Mouse (Mus musculus): Measurements from ENCODE around the gene Bco1.

Bco1 gene

DNA sequence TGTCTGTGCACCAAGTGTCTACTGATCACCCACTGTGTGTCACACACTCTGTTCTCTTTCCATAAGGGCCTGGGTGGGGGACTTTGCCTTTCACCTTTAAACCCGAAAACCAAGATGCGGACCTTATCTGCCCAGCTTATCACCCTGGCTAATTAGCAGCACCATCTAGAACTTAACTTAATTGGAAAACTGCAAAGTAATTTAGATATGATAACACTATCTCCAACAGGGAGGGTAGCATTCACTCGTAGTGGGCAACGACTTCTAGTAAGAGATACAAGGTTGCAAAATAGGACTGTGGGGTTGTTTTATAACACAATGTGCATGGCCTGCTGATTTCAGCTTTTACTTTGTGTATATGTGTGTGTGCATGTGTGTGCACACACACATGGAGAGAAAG is 5.9 kb upstream of the Bco1 start:
- no peak for DNase-seq (ENCODE audit: low read depth, low spot score)

DNA sequence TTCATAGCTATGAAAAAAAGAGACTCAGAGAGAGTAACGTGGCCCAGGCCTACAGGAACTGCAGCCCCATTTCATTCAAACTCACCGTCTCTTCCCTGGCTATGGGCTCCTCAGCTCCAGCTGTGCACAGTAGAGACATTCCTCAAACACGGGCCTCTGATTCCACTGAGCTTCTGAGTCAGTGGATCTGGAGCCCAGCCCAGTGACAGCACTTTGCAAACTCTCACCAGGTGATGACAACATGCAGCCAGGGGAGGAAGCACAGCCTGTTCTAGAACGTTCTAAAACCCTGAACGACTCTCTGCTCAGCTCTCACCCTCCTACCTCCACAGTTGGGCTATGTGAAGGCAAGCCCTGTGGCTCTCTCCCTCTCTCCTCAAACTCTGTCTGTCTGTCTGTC is 1.6 kb upstream of the Bco1 start:
- no peak for DNase-seq (ENCODE audit: low read depth, low spot score)

DNA sequence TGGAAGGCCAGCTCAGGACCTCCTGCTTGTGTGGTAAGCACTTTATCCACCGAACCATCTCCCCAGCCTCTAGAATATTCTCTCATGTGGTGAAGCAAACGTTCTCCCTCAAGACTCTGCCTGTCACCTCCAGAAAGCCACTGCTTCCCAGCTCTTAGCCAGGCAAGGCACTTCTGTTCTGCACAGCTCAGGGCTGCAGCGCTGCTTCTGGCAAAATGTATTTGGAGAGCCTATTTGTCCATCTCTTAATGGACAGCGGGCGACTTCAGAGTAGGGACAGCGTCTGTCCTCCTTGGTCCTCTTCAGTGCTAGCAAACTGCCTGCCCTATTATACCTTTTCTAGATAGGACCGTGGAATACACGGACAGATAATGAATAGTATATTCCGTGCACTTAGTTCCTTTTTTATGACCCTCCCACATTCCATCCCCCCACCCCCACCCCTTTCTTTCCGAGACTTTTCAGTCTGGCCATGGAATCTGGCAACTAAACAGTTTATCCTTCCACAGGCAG is 1.5 kb downstream of the Bco1 start:
- DNase-seq (ENCODE audit: low read depth, low spot score) = no peak

DNA sequence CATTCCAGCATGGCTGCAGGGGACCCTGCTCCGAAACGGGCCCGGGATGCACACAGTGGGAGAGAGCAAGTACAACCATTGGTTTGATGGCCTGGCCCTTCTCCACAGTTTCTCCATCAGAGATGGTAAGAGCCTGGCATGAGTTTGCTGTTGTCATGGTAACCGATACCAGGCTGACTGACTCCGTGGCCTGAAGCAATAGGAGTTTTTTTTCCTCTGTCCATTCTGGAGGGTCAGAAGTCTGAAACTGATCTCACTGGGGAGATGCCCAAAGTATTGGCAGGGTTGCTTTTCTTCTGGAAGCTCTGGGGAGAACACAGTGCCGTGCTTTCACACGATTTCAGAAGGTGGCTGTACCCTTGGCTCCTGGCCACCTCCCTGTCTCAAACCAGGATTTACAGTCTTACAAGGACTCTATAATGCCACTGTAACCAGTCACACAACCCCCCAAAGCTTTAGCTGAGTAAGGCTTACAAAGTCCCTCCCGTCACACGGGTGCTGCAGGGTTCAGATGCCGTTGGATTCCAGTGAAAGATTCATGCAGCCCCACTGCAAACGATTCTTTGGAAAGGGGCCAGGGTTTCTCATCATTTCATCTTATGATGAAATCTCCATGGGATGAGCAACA is 2.0 kb downstream of the Bco1 start:
- no peak for DNase-seq (ENCODE audit: low read depth, low spot score)

DNA sequence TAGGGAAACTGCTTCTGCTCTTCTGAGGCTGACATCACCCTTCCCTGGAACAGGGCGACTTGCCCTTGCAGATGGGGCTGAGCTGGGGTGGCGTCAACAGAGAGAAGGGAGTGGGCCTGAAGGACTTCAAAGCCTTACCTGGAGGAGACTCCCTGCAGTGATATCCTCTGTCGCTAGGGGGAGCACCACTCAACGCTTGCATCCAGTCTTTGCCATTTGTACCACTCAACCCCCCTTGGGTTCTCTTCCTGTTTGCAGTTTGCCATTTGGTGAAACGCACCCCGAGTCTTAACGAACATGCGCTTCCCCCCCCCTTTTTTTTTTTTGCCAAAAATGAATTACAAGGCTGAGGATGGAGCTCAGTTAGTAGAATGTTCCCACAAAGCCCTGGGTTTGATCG is 11.9 kb downstream of the Bco1 start:
- peak; percentile 30 for DNase-seq (ENCODE audit: low read depth, low spot score)

DNA sequence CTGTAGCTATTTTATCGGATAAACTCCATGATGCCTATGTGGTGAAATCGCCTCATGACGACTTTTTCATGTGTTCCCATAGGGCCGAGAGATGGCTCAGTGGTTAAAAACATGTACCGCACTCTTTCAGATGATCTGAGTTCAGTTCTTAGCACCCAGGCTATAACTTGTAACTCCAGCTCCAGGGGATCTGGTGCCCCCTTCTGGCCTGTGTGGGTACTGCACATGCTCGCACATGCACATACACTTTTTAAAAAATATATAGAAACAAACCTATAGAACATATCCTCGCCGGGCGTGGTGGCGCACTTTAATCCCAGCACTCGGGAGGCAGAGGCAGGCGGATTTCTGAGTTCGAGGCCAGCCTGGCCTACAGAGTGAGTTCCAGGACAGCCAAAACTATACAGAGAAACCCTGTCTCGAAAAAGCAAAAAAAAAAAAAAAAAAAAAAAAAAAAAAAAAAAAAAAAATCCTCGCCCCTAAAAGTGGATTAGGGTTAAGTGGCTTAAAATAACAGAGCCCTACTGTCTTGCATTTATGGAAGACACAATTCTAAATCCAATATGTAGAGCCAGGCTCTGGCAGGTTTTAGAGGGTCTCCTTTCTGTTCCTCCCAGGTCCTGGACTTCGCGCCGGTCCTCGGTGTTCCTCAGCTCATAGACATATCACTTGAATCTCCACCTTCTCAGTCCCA is 13.5 kb downstream of the Bco1 start:
- DNase-seq (ENCODE audit: low read depth, low spot score) = no peak

DNA sequence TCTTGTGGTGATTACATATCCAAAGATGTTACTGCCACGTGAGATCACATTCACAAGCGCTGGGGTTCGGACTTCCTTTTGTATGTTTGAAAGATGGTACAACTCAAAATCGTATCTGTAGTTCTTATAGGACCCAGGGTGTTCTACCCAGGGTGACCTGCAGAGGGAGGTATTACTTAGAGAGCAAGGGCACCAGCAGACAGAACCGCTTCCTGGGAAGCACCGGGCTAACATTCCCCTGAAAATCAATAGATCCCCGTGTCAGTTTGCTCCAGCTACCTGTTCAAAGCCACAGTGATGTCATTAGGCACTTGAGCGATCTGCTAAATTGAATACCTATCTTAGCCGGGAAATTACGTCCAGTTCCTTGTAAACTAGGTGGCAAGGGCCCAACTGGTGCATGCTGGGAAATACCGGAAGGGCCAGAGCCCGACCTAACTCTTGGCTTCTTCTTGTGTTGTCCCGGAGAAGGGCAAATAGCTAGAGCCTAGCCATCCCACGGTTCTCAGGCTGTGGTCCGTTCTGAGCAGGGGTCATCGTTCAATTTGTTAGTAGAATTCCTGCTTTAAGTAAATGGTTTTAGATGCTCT is 14.2 kb downstream of the Bco1 start:
- peak; percentile 13 for DNase-seq (ENCODE audit: low read depth, low spot score)

DNA sequence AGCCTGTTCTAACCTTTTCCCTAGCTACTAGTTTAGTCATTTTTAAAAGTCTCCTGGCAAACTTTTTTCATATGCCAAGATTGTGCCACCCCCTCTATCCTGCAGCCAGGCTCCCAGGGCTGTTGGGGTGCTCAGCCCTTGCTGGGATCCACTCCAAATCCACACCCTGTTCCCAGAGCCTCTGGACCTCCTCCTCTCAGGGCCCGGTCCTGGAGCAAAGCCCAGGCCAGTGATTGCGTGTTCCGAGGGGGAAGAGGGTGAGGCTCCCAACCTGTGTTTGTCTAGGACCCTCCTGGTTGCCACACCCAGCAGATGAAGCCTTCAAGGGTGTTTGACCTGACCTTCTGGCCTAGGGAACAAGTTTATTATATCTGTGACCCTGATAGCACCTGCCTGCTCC is 16.0 kb downstream of the Bco1 start:
- DNase-seq (ENCODE audit: low read depth, low spot score) = no peak

DNA sequence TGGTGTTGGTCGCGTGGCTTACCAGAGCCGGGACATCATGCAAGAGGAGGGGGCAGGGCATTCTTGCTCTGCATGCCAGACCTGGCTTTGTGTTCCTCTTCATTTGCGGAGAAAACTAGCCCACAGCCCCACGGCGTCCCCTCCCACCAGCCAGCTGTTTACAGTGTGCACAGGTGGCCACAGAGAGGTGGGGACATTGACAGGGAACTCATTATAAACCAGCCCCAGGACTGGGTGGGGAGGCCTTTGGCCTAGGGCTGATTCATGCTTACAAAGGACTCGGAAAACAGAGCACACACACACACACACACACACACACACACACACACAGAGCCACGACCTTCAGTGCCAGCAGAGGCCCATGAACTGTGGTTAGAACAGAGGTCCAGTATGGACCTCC is 16.6 kb downstream of the Bco1 start:
- DNase-seq (ENCODE audit: low read depth, low spot score) = no peak

DNA sequence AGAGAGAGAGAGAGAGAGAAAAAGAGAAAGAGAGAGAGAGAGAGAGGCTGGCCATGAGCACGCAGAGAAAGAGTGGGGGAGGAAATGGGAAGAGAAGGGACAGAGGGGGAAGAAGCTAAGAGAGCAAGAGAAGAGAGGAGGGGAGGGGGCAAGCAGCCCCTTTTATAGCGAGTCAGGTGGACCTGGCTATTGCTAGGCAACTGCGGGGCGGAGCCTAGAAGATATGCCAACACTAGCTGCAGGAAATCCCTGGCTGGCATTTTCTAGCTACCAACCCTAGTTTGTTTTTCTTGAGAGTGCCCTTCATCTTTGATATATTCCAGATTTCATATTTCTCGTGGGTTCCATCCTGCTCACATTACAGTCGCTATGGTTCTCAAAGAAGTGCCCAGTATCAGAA is 19.4 kb downstream of the Bco1 start:
- no peak for DNase-seq (ENCODE audit: low read depth, low spot score)

DNA sequence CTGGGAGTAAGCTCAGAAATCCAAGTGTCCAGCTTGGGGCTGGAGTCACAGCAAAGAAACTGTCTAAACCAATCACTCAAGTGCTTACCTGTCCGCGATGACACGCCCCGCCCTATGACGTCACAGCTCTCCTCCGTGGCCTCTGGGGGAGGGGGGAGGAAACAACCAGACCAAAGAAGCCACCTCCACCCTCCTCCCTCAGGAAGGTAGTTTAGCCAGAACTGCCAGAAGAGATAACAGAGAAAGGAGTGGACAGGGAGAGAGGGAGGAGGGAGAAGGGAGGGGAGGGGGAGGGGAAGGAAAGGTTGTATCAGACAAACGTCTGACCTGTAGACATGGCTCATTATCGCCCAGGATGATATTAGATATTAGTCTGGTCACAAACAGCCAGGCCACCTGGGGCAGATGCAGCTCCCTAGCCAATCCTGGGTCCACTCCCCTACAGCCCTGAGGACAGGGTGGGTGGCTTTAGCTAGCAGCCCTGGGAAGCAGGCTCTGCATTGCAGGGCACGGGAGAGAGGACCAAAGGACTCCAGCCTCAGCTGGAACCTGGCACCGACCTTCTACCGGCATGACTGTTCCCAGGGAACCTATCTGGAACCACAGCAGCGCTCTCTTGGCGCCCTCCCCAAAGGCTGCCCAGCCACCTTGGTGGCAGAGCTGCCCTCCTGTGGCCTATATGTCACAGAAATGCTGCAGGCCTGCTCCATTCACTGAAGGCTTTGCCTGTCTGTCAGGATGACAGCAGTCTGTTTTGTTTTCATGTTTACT is 20.2 kb downstream of the Bco1 start:
- no peak for DNase-seq (ENCODE audit: low read depth, low spot score)

DNA sequence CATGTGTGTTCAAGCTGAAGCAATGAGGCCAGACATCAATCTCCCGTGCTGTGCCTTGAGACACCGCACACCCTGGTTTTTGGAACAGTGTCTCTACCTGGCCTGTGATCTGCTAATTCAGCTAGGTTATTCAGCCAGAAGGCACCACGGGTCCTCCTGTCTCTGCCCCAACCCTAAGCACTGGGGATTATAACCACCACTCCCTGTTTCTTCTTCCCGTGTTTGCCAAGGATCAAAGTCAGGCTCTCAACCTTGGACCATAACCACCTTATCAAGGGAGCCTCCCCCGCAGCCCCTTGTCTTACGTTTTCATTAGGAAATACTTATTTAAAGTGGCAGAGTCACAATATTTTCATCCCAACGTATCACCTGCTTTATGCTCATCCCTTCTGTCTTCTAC is 20.9 kb downstream of the Bco1 start:
- DNase-seq (ENCODE audit: low read depth, low spot score) = no peak

DNA sequence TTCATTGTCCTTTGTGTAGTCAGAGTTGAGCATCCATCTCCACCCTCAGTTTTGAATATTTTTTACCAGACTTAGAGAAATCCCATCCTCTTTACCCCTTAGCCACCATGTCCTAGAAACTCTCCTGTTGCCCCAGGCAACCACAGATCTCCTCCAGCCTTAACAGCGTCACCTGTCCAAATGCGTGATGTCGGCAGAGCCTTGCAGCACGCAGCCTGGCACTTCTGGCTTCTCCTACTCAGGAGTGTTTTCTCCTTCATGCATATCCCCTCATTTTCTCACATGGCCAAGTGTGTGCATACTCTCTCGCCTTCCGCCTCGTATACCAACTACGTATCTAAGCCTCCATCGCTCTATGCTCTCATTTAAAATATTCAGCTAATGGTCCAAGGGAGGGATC is 22.8 kb downstream of the Bco1 start:
- DNase-seq (ENCODE audit: low read depth, low spot score) = no peak

DNA sequence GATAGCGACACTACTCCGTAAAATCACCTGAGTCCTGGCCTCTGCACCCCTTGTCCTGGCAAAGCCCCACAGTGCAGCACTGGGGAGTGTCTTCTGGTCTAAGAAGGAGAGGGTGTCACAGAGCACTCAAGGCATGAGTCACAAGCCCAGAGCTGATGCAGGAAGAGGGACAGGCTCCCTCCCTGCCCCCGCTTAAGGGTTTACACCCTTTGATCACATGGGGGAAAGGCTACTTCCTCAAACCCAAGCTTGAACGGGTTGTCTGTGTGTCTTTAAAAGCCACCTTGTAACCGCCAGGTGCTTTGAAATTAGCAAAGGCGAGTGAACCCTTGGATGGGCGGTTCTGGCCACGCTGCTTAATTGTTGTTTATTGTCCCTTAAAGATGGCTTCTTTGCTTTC is 25.6 kb downstream of the Bco1 start:
- no peak for DNase-seq (ENCODE audit: low read depth, low spot score)

DNA sequence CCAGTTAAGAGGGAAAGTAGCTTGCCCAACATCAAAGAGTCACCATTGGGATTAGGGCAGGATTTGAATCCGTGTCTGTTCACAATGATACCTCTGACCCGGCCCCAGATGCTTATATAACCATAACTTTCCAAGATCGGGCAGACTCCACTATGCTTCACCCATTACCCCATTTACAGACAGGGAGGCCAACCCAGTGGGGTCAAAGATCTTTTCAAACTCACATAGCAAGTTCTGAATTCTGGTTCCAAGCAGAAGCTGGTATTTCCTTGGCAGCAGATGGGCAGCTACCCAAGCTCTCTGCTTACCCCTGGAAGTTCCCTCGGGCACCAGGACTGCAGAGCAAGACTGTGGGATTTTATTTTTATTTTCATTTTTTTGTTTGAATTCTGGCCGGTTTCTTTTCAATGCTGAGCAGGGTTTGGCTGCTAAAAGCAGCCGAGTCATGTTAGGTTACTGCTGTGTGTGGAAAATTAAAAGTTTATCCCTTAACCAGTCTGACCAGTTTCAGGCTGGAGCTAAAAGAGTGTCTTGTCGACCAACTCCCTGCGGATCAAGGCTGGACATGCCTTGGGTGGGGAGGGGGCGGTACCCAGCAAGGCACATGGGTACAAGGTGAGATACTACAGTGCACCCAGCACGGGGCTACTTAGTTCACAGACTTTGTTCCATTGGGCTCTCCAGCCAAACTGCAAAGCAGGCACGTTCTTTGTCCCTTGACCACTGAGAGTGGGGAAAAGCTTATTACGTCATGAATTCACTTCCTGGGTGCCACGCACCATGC is 28.4 kb downstream of the Bco1 start:
- DNase-seq (ENCODE audit: low read depth, low spot score) = no peak

DNA sequence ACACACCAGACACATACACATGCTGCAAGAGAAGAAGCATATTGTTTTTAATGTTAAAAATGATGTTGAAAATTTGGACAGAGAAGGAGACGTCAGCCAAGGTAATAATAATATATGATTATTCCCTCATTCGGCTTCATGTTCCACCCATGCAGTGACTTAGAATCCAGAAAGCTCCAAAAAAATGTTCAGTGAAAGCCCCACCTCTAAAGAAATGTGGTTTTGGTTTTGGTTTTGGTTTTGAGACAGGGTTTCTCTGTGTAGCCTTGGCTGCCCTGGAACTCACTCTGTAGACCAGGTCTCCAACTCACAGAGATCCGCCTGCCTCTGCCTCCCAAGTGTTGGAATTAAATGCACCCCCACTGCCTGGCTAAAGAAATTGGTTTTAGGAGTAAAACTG is 30.2 kb downstream of the Bco1 start:
- no peak for DNase-seq (ENCODE audit: low read depth, low spot score)

DNA sequence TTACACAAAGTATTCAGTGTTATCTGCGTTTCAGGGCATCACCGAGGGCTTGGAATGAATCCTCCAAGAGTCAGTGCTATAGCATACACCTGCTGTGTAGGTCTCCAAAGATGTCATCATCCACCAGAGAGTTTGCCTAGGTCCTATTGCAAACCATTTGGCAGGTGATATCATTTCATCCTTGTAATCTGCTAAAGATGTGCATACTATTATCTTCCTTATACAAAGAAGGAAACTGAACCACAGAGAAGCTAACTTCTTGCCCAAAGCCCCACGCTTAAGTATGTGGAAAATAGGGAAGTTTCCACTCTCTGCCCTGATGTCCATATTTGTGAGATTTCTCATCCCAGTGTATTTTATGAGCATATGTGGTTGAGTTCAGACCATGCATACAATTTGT is 30.8 kb downstream of the Bco1 start:
- DNase-seq (ENCODE audit: low read depth, low spot score) = no peak

DNA sequence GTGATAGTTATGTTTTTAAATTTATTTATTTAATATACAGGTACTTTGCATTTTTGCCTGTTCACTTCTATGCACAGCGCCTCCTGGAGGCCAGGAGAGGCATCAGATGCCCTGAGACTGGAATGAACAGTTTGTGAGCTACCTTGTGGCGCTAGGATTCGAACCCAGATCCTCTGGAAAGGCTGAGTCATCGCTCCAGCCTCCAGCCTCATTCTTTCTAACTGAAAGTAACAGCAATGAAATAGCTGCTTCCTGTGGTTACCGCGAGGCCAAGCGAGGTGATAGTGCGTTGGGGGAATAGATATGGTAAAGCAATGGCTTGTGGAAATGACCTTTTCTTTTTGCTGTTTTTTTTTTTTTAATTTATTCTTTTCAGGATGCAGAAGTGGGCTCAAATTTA is 31.4 kb downstream of the Bco1 start:
- no peak for DNase-seq (ENCODE audit: low read depth, low spot score)

DNA sequence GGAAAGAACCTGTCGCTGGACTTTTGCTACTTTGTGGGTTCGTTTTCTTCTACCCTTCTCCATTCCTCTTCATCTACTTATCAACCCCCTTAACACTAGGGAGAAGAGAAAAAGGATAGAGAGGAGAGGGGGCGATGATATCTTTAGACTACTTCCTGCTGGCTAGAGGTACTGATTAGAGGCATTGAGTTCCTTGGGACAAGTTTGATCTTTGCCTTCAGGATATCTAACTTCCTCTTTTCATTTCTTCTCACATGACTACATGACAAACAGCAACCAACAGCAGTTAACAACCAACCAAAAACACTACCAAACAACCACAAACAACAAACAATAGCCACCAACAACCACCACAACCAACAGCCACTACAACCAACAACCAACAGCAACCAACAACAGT is 38.0 kb downstream of the Bco1 start:
- no peak for DNase-seq (ENCODE audit: low read depth, low spot score)

DNA sequence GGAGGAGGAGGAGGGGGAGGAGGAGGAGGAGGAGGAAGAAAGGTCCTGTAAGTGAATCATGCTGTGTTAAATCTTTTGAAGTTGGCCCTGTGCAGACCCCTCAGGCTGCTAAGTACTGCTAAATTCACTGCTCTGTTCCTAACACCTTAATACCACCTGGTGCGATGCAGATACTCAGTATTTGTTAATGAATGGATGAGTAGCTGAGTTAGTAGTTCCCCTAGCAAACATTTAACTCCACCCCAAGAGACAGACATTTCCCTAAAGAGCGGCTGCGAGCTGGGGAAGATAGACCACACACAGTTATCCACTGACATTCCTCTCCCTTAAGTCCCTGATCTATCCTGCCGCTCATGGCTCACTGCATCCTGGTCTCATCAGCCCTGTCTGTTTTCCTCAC is 40.7 kb downstream of the Bco1 start:
- DNase-seq (ENCODE audit: low read depth, low spot score) = no peak

DNA sequence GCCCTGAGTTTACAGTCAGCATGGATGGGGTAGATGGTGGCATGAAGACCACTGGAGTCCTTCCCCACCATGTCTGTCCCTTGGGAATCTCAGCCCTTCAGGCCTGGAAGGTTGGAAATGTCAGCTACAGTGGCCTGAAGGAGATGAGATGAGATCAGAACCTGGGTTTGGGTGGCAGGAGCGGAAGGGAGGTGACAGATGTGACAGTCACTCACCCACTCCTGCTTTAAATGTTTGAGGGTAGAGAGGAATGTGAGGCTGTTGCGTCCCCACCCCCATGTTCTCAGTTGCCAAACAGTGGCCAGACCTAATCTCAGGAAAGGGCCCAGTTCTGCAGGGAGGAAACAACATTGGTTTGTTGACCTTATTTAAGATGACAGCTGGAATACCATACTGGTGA is 41.1 kb downstream of the Bco1 start:
- no peak for DNase-seq (ENCODE audit: low read depth, low spot score)

DNA sequence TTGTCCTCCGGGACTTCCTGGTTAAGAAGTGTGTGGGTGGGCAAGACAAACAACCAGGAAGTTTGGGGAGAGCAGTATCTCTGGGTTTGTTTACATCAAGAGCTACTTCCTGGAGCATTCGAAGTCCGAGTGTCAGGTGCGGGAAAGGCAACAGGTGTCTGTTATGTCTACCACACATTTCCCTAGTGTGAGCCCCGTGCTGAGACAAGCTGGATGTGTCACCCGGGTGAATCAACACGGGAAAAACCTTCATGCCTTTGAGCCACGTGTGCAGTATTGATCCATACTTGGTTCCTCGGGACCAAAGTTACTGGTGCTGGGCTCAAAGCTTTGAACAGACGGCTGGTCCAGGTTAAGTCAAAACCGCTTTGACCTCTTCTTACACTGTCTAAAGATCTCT is 41.7 kb downstream of the Bco1 start:
- DNase-seq (ENCODE audit: low read depth, low spot score) = no peak
